Mouse (Mus musculus) embryonic fibroblast, embryonic 13.5 days (primary cell): ENCODE measurements around the gene Syap1. TPM values are rescaled to one million over a fixed set of nuclear protein-coding genes. Genes with fewer than 3 reads are reported as not detected.

Experiments used
- H3K27ac ChIP-seq: 2 replicates; pipeline ENCODE4 v1.5.1; 2012; ENCODE audit warnings: low read length, control low read depth, inconsistent platforms; ENCODE audit not compliant: insufficient read depth
- H3K4me1 ChIP-seq: 2 replicates; pipeline ENCODE4 v1.6.1; 2011; ENCODE audit warnings: low read length; ENCODE audit not compliant: control insufficient read depth, insufficient read depth
- H3K4me3 ChIP-seq: 2 replicates; pipeline ENCODE4 v1.5.1; 2011; ENCODE audit warnings: mild to moderate bottlenecking, control low read depth, low read length; ENCODE audit not compliant: insufficient read depth
- CTCF ChIP-seq: IDR thresholded peaks from 2 replicates; pipeline ENCODE4 v1.5.1; 2011; ENCODE audit warnings: mild to moderate bottlenecking, control low read depth, low read length, moderate library complexity, borderline replicate concordance; ENCODE audit not compliant: insufficient read depth
- POLR2A ChIP-seq: IDR thresholded peaks from 2 replicates; pipeline ENCODE4 v1.6.1; 2011; ENCODE audit warnings: low read depth, mild to moderate bottlenecking, control low read depth, low read length, moderate library complexity
- polyA plus RNA-seq: library from polyadenylated mRNA; stranded (reverse); fragments of >200 nt; gene quantifications from 2 replicates; pipeline ENCODE4 v1.2.4, GENCODE M21; 2011; ENCODE audit warnings: low read depth; ENCODE audit not compliant: missing spikeins, insufficient read length

The Syap1 gene
- polyA plus RNA-seq, 1 experiment, result 64.5 TPM

- Histone ChIP-seq H3K4me1 (no peaks in the 10 kb centered on the region), H3K4me3 (no peak overlapping the region), H3K27ac (no peak overlapping the region)
- TF ChIP-seq CTCF, result no peak
- no peak for TF ChIP-seq POLR2A
Measured at GRCm38 (mm10) chrX:162878236-162878635, 10.0 kb downstream of the Syap1 start.

- H3K27ac ChIP-seq, result peak overlapping the region; percentile 18; the same call in 1 of the 2 replicates
- H3K4me1 ChIP-seq, result peaks cover 2% of the 10 kb centered on the region; the same call in 1 of the 2 replicates
- no peak overlapping the region for H3K4me3 ChIP-seq
- TF ChIP-seq CTCF (no peak), POLR2A (no peak)
Measured at GRCm38 (mm10) chrX:162873761-162874160, 14.5 kb downstream of the Syap1 start.

- H3K4me1 ChIP-seq, result peaks cover 8% of the 10 kb centered on the region; the same call in 1 of the 2 replicates
- no peak overlapping the region for H3K27ac ChIP-seq
- peak; percentile 70; the same call in 1 of the 2 replicates for TF ChIP-seq CTCF
- TF ChIP-seq POLR2A, result no peak
- H3K4me3 ChIP-seq, result no peak overlapping the region
Measured at GRCm38 (mm10) chrX:162871734-162872517, 16.3 kb downstream of the Syap1 start.

DNA sequence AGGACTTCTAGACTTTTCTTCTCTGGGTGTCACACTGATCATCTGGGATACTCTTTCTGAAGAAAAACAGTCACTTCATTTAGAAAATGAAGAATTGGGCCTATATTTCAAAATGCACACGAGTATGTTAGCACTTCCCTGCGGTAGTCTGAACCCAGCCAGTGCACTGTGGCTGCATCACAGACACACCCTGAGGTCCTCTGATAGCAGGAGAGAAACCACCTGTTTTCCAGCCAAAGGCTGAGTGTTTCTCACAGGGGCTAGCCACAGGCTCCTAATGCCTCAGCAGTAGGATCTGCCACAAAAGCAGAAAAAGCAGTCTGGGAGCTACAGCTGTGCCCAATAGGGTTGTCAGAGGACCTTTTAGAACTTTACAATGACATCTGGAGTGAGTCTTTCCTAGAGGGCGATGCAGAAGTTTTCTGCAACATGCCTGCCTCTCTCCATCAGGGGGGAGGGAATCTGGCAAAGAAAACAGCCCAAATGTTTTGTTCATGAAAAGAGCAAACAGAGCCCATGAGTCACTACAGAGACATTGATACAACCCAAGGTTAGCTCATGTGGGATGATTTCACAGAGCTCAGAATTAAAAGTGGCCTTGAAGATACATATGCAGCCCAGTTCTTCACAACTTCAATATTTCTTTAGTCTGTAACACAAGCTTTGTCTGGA is 19.8 kb downstream of the Syap1 start:
- Histone ChIP-seq H3K4me1 (peaks cover 8% of the 10 kb centered on the region; the same call in 1 of the 2 replicates), H3K4me3 (no peak overlapping the region), H3K27ac (peak overlapping the region; percentile 67; the same call in 1 of the 2 replicates)
- TF ChIP-seq CTCF (no peak), POLR2A (no peak)

DNA sequence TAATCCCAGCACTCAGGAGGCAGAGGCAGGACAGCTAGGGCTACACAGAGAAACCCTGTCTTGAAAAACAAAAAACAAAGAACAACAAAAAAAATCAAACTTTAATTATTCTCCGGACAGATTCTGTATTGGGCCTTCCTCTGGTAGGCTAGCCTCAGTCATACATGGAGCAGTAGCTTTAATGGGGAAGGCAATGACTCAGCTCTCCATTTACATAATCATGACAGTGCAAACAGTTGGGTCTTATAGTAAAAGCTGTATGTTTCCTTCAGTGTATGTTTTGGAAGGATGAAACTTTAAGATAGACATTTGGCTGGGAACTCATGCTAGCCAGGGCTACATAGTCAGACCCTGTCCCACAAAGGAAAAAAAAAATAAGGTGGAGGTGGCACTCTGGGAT is 39.6 kb downstream of the Syap1 start:
- no peaks in the 10 kb centered on the region for H3K4me1 ChIP-seq
- no peak for TF ChIP-seq POLR2A
- no peak for TF ChIP-seq CTCF
- H3K4me3 ChIP-seq, result no peak overlapping the region
- no peak overlapping the region for H3K27ac ChIP-seq

DNA sequence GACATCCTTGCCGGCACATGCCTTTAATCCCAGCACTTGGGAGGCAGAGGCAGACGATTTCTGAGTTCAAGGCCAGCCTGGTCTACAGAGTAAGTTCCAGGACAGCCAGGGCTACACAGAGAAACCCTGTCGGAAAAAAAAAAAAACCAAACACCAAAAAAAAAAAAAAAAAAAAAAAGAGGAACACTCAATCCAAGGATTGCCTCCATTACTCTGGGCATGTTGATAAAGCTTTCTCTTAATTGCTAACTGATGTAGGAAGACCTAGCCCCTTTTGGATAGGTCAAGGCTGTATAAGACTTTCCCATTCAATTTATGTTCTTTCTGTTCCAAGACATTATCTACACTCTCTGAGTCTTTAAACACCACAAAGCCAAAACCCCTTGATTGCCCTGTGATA is 42.7 kb downstream of the Syap1 start:
- H3K27ac ChIP-seq, result no peak overlapping the region
- no peak overlapping the region for H3K4me3 ChIP-seq
- no peaks in the 10 kb centered on the region for H3K4me1 ChIP-seq
- no peak for TF ChIP-seq CTCF
- no peak for TF ChIP-seq POLR2A

DNA sequence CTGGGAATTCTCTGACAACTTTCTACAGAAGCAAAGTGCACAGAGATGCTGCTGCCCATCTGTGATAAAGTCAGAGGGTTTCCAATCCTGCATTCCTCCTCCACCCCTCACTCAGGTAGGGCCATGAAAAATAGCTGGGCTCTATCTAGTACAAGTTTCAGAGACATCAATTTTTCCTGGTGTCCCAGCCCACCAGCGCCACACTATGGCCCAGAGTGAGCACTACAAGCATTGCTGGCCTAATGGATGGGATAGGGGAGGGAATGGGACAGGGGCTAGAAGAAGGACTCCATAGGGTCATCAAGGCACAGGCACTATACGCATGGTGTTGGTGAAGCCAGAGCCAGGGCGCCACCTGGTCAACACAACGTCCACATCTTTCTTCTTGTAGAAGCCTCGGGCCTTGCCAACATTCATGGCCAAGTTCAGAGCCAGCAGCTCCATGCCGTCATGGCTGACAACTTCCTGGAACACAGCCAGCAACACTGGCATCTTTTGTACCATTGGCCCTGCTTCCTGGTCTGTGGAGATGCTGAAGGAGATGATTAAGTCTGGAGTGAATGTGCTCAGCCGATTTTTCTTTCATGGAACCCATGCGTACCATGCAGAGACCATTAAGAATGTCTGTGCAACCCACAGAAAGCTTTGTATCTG is 43.7 kb downstream of the Syap1 start:
- Histone ChIP-seq H3K27ac (no peak overlapping the region), H3K4me3 (no peak overlapping the region), H3K4me1 (no peaks in the 10 kb centered on the region)
- TF ChIP-seq CTCF (no peak), POLR2A (no peak)

GRCm38 (mm10) chrX:162832101-162832500 is 56.1 kb downstream of the Syap1 start:
- Histone ChIP-seq H3K27ac (no peak overlapping the region), H3K4me3 (no peak overlapping the region), H3K4me1 (no peaks in the 10 kb centered on the region)
- no peak for TF ChIP-seq CTCF
- no peak for TF ChIP-seq POLR2A

DNA sequence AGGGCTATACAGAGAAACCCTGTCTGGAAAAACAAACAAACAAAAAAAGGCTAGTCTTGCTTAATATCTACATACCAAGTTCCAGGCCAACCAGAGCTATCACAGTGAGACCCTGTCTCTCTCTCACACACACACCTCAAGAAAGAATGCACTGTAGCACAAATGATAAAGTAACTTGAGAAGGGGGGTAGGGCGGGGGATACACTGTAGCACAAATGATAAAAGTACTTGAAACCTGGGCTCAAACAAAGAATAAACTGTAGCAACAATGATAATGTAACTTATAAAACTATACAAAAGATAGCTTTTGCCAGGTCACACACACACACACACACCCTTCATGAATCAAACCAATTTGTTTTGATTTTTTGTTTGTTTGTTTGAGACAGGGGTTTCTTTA is 56.7 kb downstream of the Syap1 start:
- TF ChIP-seq CTCF (no peak), POLR2A (no peak)
- H3K4me1 ChIP-seq, result no peaks in the 10 kb centered on the region
- no peak overlapping the region for H3K4me3 ChIP-seq

More for the DNA sequence above, 56.7 kb downstream of the Syap1 start:
- no peak overlapping the region for H3K27ac ChIP-seq
